8 mouse cellular contexts compared by ENCODE assay signal in the genomic region with DNA sequence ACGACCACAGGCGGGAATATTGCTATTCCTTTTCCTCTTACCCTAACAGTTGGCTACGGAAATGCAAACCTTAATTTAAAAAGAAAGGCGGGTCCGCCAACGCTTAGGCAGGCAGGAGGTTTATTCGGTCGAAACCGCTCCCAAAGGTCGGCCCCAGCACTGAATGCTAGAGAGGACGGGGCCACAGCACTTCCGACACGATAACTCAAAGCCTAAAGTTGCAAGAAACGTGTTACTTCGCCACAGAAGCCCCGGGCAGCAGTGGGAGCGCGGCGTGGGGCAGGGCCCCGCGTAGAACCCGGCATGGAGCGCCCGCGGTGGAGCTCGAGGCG. TPM values are rescaled to one million over a fixed set of nuclear protein-coding genes. Genes with fewer than 3 reads are reported as not detected.
A peak's percentile ranks its signal among the peaks of the same experiment; 100 is the strongest.
DNase-seq lines count a peak whose midpoint lies in the region; ATAC-seq lines count a peak whose summit lies in the region.

No protein-coding gene starts in this region.

- WGBS in kidney, embryonic 15.5 days: under 1% methylated on average over 27 of the region's 27 CpGs
- 0% methylated on average over 27 of the region's 27 CpGs for WGBS in hindbrain, embryonic 13.5 days
- WGBS in midbrain, embryonic 11.5 days: under 1% methylated on average over 27 of the region's 27 CpGs

- peaks cover 36% of the 10 kb centered on the region for H3K36me3 ChIP-seq in kidney, embryonic 15.5 days
- peaks cover 28% of the 10 kb centered on the region for H3K36me3 ChIP-seq in hindbrain, embryonic 13.5 days
- peaks cover 16% of the 10 kb centered on the region for H3K36me3 ChIP-seq in midbrain, embryonic 11.5 days (ENCODE audit: control insufficient read depth, insufficient read depth, low read length)

- H3K27me3 ChIP-seq in kidney, embryonic 15.5 days: no peaks in the 10 kb centered on the region
- H3K27me3 ChIP-seq in hindbrain, embryonic 13.5 days: no peaks in the 10 kb centered on the region
- no peaks in the 10 kb centered on the region for H3K27me3 ChIP-seq in midbrain, embryonic 11.5 days (ENCODE audit: control insufficient read depth, insufficient read depth, low read length)

- H3K4me1 ChIP-seq in kidney, embryonic 15.5 days: peaks cover 25% of the 10 kb centered on the region
- peaks cover 24% of the 10 kb centered on the region for H3K4me1 ChIP-seq in hindbrain, embryonic 13.5 days (replicated peaks)
- H3K4me1 ChIP-seq in midbrain, embryonic 11.5 days (ENCODE audit: control insufficient read depth, insufficient read depth, low read length): peaks cover 11% of the 10 kb centered on the region

- DNase-seq in kidney, adult 9 months: no peak
- DNase-seq in R1 (ENCODE audit: low read depth, low spot score): peak; percentile 27
- DNase-seq in midbrain, embryonic 11.5 days (ENCODE audit: low spot score, missing footprints): no peak
- DNase-seq in adrenal gland, adult 18-20 months (ENCODE audit: low spot score in 2 of 2): no peak
- no peak for DNase-seq in layer of hippocampus, adult 9-11 months
- no peak for DNase-seq in urinary bladder, postnatal 36 days (ENCODE audit: low spot score in 2 of 2)

- H3K4me3 ChIP-seq in kidney, embryonic 15.5 days (replicated peaks): peak overlapping the region; percentile 70
- H3K4me3 ChIP-seq in hindbrain, embryonic 13.5 days: peak overlapping the region; percentile 74
- peak overlapping the region; percentile 76 for H3K4me3 ChIP-seq in midbrain, embryonic 11.5 days (ENCODE audit: low read depth, low read length)

- H3K9me3 ChIP-seq in kidney, embryonic 15.5 days (replicated peaks): no peaks in the 10 kb centered on the region
- no peaks in the 10 kb centered on the region for H3K9me3 ChIP-seq in hindbrain, embryonic 13.5 days
- H3K9me3 ChIP-seq in midbrain, embryonic 11.5 days (ENCODE audit: control insufficient read depth, low read length): no peaks in the 10 kb centered on the region

- H3K9ac ChIP-seq in kidney, embryonic 15.5 days: peak overlapping the region; percentile 95
- H3K9ac ChIP-seq in hindbrain, embryonic 13.5 days: peak overlapping the region; percentile 94
- H3K9ac ChIP-seq in midbrain, embryonic 11.5 days (ENCODE audit: low read length): peak overlapping the region; percentile 91

- ATAC-seq in kidney, embryonic 15.5 days (replicated peaks; ENCODE audit: low FRiP score): no peak
- no peak for ATAC-seq in hindbrain, embryonic 13.5 days (ENCODE audit: low FRiP score)
- ATAC-seq in midbrain, embryonic 11.5 days (ENCODE audit: low FRiP score): no peak

- H3K27ac ChIP-seq in kidney, embryonic 15.5 days: peak overlapping the region; percentile 81
- H3K27ac ChIP-seq in hindbrain, embryonic 13.5 days: peak overlapping the region; percentile 91
- peak overlapping the region; percentile 67 for H3K27ac ChIP-seq in midbrain, embryonic 11.5 days (ENCODE audit: low read depth, low read length)

- peak overlapping the region; percentile 92 for H3K4me2 ChIP-seq in kidney, embryonic 15.5 days
- H3K4me2 ChIP-seq in hindbrain, embryonic 13.5 days: peak overlapping the region; percentile 80
- peak overlapping the region; percentile 74 for H3K4me2 ChIP-seq in midbrain, embryonic 11.5 days

RNA-seq across cellular contexts. Expression of gene U2af1, which starts 0.6 kb away (rescaled TPM):
- polyA plus RNA-seq in kidney, embryonic 15.5 days (2015; fragmentation: Nextera tagmentation; extraction: Ambion mirVana): 335 and 336 TPM in 2 replicates
- 234 and 244 TPM in 2 replicates for polyA plus RNA-seq in hindbrain, embryonic 13.5 days (2015; fragmentation: Nextera tagmentation; extraction: Ambion mirVana)
- 195 and 201 TPM in 2 replicates for polyA plus RNA-seq in midbrain, embryonic 11.5 days (2014; fragmentation: Nextera tagmentation; extraction: Ambion mirVana)
- total RNA-seq in adrenal gland, adult 18-20 months (2021): 100 to 1,000 TPM; 147 to 149 TPM

RNA-seq across cellular contexts. Expression of gene Cryaa, which starts 19.5 kb away (rescaled TPM):
- polyA plus RNA-seq in kidney, embryonic 15.5 days (2015; fragmentation: Nextera tagmentation; extraction: Ambion mirVana): 0.38 TPM in 1 of 2 replicates, not detected in the other
- polyA plus RNA-seq in hindbrain, embryonic 13.5 days (2015; fragmentation: Nextera tagmentation; extraction: Ambion mirVana): not detected in 2 replicates
- not detected in 2 replicates for polyA plus RNA-seq in midbrain, embryonic 11.5 days (2014; fragmentation: Nextera tagmentation; extraction: Ambion mirVana)
- not detected for total RNA-seq in adrenal gland, adult 18-20 months (2021)

RNA-seq across cellular contexts. Expression of gene Cbs, which starts 21.1 kb away (rescaled TPM):
- polyA plus RNA-seq in kidney, embryonic 15.5 days (2015; fragmentation: Nextera tagmentation; extraction: Ambion mirVana): 3.1 and 3.2 TPM in 2 replicates
- polyA plus RNA-seq in hindbrain, embryonic 13.5 days (2015; fragmentation: Nextera tagmentation; extraction: Ambion mirVana): 4.5 and 4.6 TPM in 2 replicates
- polyA plus RNA-seq in midbrain, embryonic 11.5 days (2014; fragmentation: Nextera tagmentation; extraction: Ambion mirVana): 0.62 and 1.1 TPM in 2 replicates
- 1 to 10 TPM; 3.0 to 7.7 TPM for total RNA-seq in adrenal gland, adult 18-20 months (2021)
